Mouse (Mus musculus) hindbrain, embryonic 15.5 days (tissue): ENCODE measurements around the gene Srpk2. TPM values are rescaled to one million over a fixed set of nuclear protein-coding genes. Genes with fewer than 3 reads are reported as not detected.

Experiments
- ATAC-seq: fragments of 200-750 bp; cut with Nextera tagmentation; 2 replicates; pipeline ENCODE4 v1.8.0; 2017; ENCODE audit warnings: low read depth, moderate number of reproducible peaks, moderate TSS enrichment; ENCODE audit not compliant: low FRiP score
- H3K27ac ChIP-seq: fragments of 300-500 bp; sonication (generic); replicated peaks from 2 replicates; pipeline ENCODE4 v1.5.1; 2015; ENCODE audit warnings: mild to moderate bottlenecking, inconsistent platforms
- H3K27me3 ChIP-seq: fragments of 300-500 bp; sonication (generic); 2 replicates; pipeline ENCODE4 v1.6.1; 2015; ENCODE audit warnings: control low read depth, inconsistent platforms
- H3K36me3 ChIP-seq: fragments of 300-500 bp; sonication (generic); 2 replicates; pipeline ENCODE4 v1.6.1; 2015; ENCODE audit warnings: control low read depth, inconsistent platforms
- H3K4me1 ChIP-seq: fragments of 300-500 bp; sonication (generic); replicated peaks from 2 replicates; pipeline ENCODE4 v1.6.1; 2015; ENCODE audit warnings: control low read depth, inconsistent platforms
- H3K4me2 ChIP-seq: fragments of 300-500 bp; sonication (generic); 2 replicates; pipeline ENCODE4 v1.6.1; 2015; ENCODE audit warnings: moderate library complexity, mild to moderate bottlenecking, inconsistent platforms
- H3K4me3 ChIP-seq: fragments of 300-500 bp; sonication (generic); 2 replicates; pipeline ENCODE4 v1.5.1; 2015; ENCODE audit warnings: mild to moderate bottlenecking, inconsistent platforms
- H3K9ac ChIP-seq: fragments of 300-500 bp; sonication (generic); 2 replicates; pipeline ENCODE4 v1.6.1; 2015; ENCODE audit warnings: inconsistent platforms
- H3K9me3 ChIP-seq: fragments of 300-500 bp; sonication (generic); 2 replicates; pipeline ENCODE4 v1.6.1; 2016; ENCODE audit warnings: control low read depth, inconsistent platforms
- WGBS: fragments of 180-500 bp; shearing (Covaris S2); methylation state at CpG from one replicate; pipeline ENCODE4 v1.1.7; 2015; 5-methylcytosine and 5-hydroxymethylcytosine counted together
- polyA plus RNA-seq: library from polyadenylated mRNA; unstranded; fragments of >200 nt; fragmentation: Nextera tagmentation; extraction: Ambion mirVana; gene quantifications from 2 replicates; pipeline ENCODE4 v1.2.1, GENCODE M21; 2015

The Srpk2 gene
- polyA plus RNA-seq, 1 experiment from 2014 or later = 101 TPM

DNA sequence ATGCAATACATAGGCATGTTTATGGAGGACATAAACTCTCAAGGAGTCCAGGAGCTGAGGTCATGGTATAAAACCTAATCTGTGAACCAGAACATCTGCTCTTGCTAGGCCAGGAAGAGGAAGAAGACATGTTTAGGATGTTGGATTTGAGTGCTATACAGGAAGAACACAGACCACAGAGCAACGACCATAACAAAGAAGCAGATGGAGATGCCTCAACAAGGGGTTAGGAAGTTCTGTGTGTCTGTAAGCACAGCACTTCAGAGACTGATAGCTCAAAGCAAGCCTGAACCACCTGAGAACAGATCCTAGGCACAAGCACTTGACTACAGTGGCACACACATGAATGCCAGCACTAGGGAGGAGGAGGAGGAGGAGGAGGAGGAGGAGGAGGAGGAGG lies 52.9 kb downstream of the Srpk2 start:
- no peak for ATAC-seq
- Histone ChIP-seq H3K4me1 (no peaks in the 10 kb centered on the region), H3K27me3 (no peaks in the 10 kb centered on the region), H3K36me3 (no peaks in the 10 kb centered on the region), H3K9me3 (no peaks in the 10 kb centered on the region), H3K27ac (no peak overlapping the region), H3K4me2 (no peak overlapping the region), H3K9ac (no peak overlapping the region), H3K4me3 (no peak overlapping the region)
- 83% methylated on average over 1 of the region's 1 CpGs for WGBS

DNA sequence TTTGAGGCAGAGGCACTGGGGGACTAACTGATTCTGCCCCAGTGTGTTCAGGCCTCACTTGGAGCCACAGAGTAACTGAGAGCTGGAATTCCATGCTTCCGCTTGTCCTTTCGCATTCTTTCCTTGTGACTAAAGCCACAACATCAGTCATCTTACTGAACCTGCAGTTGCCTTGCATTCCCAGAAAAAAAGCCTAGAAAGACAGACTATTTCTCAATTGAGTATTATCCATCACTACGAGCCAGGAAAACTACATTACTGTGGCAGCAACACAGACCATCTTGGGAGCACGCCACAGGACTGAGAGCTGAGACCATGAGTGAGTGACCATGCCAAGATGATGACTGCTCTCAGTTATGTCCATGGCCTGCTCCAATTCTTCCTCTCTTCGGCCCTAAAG lies 57.2 kb downstream of the Srpk2 start:
- no peaks in the 10 kb centered on the region for H3K9me3 ChIP-seq
- no peaks in the 10 kb centered on the region for H3K4me1 ChIP-seq
- ATAC-seq = no peak
- H3K4me3 ChIP-seq = no peak overlapping the region
- no peak overlapping the region for H3K27ac ChIP-seq
- H3K27me3 ChIP-seq = no peaks in the 10 kb centered on the region
- no peaks in the 10 kb centered on the region for H3K36me3 ChIP-seq
- no peak overlapping the region for H3K9ac ChIP-seq
- H3K4me2 ChIP-seq = no peak overlapping the region
- 83% methylated on average over 5 of the region's 5 CpGs for WGBS

DNA sequence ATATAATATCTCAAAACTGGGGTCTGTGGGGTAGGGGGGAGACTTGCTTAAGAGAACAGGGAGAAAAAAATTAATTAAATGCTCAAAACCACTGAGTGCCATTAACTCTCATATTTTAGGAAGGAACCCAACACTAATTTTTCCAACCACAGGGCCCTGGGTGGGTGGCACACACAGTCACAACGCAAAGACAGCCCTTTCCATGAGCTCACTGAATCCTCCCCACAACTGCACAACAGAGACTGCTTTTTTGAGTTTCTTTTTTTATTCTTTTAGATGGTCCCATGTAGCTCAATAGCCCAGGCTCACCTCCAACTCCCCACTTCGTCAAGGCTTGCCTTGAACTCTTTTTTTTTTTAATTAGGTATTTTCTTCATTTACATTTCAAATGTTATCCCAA lies 58.2 kb downstream of the Srpk2 start:
- Histone ChIP-seq H3K4me1 (no peaks in the 10 kb centered on the region), H3K36me3 (no peaks in the 10 kb centered on the region), H3K4me3 (no peak overlapping the region), H3K4me2 (no peak overlapping the region), H3K9ac (no peak overlapping the region), H3K9me3 (no peaks in the 10 kb centered on the region), H3K27ac (no peak overlapping the region), H3K27me3 (no peaks in the 10 kb centered on the region)
- no peak for ATAC-seq
- WGBS = 71% methylated on average over 2 of the region's 2 CpGs

DNA sequence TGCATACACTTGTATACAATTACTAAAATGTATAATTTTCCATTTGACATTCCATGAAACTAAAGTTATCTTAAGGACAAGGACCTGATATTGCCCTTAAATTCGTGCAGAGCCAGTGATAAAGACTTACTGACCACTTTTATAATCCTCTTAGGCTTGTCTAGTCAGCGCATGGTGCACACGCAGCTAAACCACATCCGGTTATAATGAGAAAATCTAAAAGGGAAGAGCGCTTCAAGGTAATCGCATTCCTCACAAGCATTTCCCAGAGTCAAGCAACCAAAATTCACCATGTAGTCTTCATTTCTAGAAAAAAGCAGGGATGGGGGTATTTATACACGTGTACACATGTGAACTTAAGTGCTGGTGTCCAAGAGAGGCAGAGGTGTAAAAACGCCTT lies 63.8 kb downstream of the Srpk2 start:
- no peaks in the 10 kb centered on the region for H3K36me3 ChIP-seq
- 91% methylated on average over 8 of the region's 8 CpGs for WGBS
- no peaks in the 10 kb centered on the region for H3K27me3 ChIP-seq

DNA sequence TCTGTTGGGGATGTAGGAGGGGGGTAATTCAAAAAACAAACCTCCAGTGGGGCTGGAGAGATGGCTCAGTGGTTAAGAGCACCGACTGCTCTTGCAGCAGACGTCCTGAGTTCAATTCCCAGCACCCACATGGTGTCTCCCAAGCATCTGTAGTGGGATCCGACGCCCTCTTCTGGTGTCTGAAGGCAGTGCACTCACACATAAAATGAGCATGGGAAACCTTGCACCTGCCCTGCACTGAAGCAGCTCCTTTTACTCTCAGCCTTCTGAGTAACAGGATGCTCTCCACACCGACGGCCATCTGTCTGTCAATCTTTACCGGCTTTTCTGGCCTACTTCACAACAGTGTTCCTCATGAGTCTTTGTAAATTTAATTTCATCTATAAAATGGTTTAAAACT lies 65.8 kb downstream of the Srpk2 start:
- Histone ChIP-seq H3K4me3 (no peak overlapping the region), H3K27ac (no peak overlapping the region), H3K9ac (no peak overlapping the region), H3K4me1 (peaks cover 13% of the 10 kb centered on the region), H3K4me2 (no peak overlapping the region), H3K36me3 (no peaks in the 10 kb centered on the region), H3K9me3 (no peaks in the 10 kb centered on the region), H3K27me3 (no peaks in the 10 kb centered on the region)
- WGBS = 91% methylated on average over 7 of the region's 7 CpGs
- ATAC-seq = no peak

More for the DNA sequence above, 63.8 kb downstream of the Srpk2 start:
- H3K4me1 ChIP-seq = peaks cover 4% of the 10 kb centered on the region; the same call in 1 of the 2 replicates
- H3K4me2 ChIP-seq = no peak overlapping the region
- ATAC-seq = no peak
- no peak overlapping the region for H3K27ac ChIP-seq
- no peaks in the 10 kb centered on the region for H3K9me3 ChIP-seq
- no peak overlapping the region for H3K9ac ChIP-seq
- H3K4me3 ChIP-seq = no peak overlapping the region

DNA sequence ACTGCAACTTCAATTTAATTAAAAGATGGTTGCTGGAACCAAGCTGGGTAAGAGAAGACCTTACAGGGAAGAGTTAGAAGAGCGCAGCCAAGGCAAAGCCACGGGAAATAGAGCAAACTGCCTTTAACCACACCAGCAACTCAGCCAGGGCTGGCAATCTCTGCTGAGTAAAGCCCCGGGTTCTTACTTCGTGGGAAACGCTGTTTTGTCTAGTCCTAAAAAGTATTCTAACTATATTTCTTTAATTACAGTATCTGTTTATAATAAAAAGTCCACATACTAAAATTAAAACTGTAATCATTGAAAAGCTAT lies 67.4 kb downstream of the Srpk2 start:
- Histone ChIP-seq H3K4me2 (peak overlapping the region; percentile 73), H3K9ac (peak overlapping the region; percentile 53), H3K27me3 (no peaks in the 10 kb centered on the region), H3K27ac (peak overlapping the region; percentile 91), H3K4me3 (peak overlapping the region; percentile 52), H3K9me3 (no peaks in the 10 kb centered on the region), H3K4me1 (peaks cover 16% of the 10 kb centered on the region), H3K36me3 (no peaks in the 10 kb centered on the region)
- 31% methylated on average over 5 of the region's 5 CpGs for WGBS
- ATAC-seq = peak; percentile 35; the same call in 1 of the 2 replicates

DNA sequence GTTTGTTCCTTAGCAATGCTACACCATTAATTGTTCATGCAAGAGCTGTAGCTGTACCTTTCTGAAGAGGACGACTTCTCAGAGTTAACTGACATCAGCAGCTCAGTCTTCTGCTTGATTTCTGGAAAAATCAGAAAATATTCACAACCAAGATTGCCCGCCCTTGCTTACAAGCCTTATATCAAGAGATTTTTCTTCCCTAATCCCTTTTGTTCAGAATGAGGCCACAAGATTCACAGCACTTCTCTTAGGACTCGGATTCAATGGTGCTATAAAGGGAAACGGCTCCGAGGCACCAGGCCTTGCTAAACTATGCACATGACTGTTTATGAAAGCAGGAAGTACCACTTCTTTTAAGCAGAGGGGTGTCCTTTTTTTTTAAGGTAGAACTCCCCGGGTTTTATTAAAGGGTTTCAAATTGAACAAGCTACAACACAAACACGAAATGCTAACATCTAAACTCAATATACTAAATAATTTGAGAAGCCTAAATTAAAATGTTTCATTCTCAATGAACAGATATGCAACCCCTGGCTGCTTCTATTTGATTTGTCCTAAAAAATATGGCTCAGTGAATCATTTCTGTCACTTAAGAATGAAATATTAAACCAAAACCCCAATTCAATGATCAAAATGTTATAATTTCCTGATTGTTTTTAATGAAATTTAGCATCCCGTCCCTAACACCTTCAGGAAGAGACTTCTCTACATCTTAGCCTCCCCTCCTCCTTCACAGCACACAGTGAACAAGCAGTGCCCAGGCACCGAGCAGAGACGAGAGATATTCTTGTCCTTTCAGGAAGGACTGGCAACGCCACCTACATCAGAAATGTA lies 67.9 kb downstream of the Srpk2 start:
- H3K9ac ChIP-seq = peak overlapping the region; percentile 53
- peak overlapping the region; percentile 73 for H3K4me2 ChIP-seq
- no peaks in the 10 kb centered on the region for H3K36me3 ChIP-seq
- 17% methylated on average over 11 of the region's 11 CpGs for WGBS
- no peaks in the 10 kb centered on the region for H3K9me3 ChIP-seq
- no peaks in the 10 kb centered on the region for H3K27me3 ChIP-seq
- ATAC-seq = peak; percentile 91
- peak overlapping the region; percentile 52 for H3K4me3 ChIP-seq
- peak overlapping the region; percentile 91 for H3K27ac ChIP-seq
- peaks cover 16% of the 10 kb centered on the region for H3K4me1 ChIP-seq

DNA sequence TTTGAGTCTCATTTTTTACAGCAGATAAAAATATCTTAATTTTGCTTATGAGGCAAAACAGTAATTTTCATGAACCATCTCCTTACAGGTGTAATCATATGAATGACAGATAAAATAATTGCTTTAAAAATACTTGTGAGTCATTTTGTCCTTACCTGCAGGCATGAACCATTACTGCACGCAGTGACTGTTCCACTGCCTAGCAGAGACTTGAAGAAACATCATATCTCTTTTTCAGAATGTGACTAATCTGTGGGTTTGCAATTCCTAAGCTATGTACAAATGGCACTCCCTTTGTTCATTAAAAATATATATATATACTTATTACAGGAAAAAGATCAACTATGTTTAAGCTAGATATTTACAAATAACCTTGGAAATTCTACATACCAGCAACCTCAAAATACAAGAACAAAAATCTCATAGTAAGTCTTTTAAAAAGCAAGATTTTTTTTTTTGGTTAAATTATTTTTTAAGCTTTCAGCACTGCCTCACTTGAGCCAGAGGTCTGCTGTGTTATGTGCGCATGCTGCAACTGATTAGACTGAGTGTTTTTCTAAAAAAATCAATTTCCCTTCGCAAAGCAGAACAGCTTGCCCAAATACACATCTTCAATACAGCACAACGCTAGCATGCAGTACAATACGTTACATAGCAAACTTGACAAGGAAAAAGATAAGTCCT lies 68.7 kb downstream of the Srpk2 start:
- ATAC-seq = peak; percentile 46; the same call in 1 of the 2 replicates
- Histone ChIP-seq H3K9me3 (no peaks in the 10 kb centered on the region), H3K4me2 (peak overlapping the region; percentile 73), H3K4me1 (peaks cover 16% of the 10 kb centered on the region), H3K27ac (peak overlapping the region; percentile 91), H3K36me3 (no peaks in the 10 kb centered on the region), H3K27me3 (no peaks in the 10 kb centered on the region), H3K4me3 (peak overlapping the region; percentile 52), H3K9ac (peak overlapping the region; percentile 53)
- 25% methylated on average over 5 of the region's 5 CpGs for WGBS

DNA sequence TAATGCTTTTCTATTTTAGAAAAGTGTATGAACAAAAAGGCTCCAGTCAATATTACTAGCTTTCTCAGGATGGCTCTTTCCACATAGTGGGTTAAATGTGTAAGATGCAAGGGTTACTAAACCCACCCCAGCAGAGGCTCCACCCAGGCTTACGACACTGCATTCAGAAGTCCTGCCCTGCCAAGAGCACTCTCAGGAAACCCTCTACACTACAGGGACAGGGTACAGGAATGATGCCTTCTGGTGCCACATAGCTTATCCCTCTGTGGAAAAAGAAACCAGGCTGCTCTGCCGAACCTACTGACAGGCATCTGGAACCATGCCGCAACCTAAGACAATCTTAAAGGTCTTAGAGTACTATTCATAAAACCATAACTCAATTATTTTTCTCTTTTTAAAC lies 71.6 kb downstream of the Srpk2 start:
- no peak overlapping the region for H3K27ac ChIP-seq
- no peaks in the 10 kb centered on the region for H3K36me3 ChIP-seq
- no peaks in the 10 kb centered on the region for H3K9me3 ChIP-seq
- no peak overlapping the region for H3K9ac ChIP-seq
- no peak for ATAC-seq
- peaks cover 16% of the 10 kb centered on the region for H3K4me1 ChIP-seq
- no peak overlapping the region for H3K4me3 ChIP-seq
- no peaks in the 10 kb centered on the region for H3K27me3 ChIP-seq
- 85% methylated on average over 3 of the region's 3 CpGs for WGBS
- H3K4me2 ChIP-seq = no peak overlapping the region

DNA sequence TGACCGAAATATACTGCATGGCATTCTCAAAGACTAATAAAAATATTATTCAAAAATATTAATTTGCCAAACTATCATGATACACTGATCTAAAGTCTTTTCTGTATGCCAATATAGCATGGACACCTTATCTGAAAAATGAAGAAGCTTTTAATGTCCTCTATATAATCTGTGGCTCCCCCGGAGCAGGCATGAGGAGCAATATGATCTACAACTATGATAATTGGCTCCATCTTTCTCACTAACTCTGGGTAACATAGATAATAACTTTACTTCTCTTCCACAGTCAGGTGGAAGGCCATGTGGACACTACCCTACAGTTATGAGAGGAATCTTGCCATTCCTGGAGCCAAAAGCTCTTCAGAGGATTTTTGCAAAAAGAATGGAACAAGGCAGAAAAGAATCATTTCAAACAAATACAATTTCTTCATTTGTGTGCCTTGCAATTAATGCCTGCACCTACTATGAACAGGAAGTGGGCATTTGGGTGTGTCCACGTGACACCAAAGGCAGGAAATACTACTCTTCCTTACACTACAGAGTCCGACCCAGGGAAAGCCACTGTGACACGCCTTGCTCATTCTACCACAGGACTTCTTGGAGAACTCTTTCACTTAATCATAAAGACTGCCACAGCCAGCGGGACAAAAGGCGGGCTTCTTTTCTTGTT lies 80.2 kb downstream of the Srpk2 start:
- Histone ChIP-seq H3K9ac (no peak overlapping the region), H3K36me3 (no peaks in the 10 kb centered on the region), H3K4me2 (no peak overlapping the region), H3K27me3 (no peaks in the 10 kb centered on the region), H3K4me1 (no peaks in the 10 kb centered on the region), H3K9me3 (no peaks in the 10 kb centered on the region), H3K4me3 (no peak overlapping the region), H3K27ac (no peak overlapping the region)
- WGBS = 87% methylated on average over 7 of the region's 7 CpGs
- no peak for ATAC-seq

DNA sequence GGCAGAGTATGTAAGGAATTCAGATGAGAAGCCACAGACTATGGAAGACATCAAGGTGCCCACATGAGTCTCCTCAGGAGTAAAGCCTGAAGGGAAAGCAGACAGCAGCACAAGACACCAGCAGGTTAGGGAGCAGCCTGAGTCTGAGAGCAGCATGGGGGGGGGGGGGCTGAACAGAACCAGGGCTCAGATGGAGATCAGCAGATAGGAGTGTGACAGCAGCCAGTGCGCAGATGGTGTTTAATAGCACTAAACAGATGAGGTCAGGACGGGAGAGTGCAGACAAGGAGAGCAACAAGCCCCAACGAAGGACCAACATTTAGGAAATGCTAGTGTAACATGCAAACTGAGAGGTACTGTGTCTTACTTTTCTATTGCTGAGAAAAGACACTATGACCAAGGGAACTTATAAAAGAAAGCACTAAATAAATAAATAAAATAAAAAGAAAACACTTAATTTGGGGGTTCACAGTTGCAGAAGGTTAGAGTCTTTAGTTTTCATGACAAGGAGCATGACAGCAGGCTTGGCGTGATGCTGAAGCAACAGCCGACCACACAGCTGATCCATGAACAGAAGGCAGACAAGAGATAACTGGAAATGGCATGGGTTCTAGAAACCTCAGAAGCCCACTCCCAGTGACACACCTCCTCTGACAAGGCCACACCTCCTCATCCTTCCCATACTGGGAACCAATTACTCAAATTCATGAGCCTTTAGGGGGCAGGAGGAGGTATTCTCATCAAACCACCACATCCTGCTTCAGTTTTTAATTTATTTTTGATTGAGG lies 84.5 kb downstream of the Srpk2 start:
- H3K27me3 ChIP-seq = no peaks in the 10 kb centered on the region
- H3K9me3 ChIP-seq = no peaks in the 10 kb centered on the region
- no peak overlapping the region for H3K4me3 ChIP-seq
- no peak overlapping the region for H3K4me2 ChIP-seq
- ATAC-seq = peak; percentile 76; the same call in 1 of the 2 replicates
- H3K36me3 ChIP-seq = no peaks in the 10 kb centered on the region
- WGBS = 47% methylated on average over 5 of the region's 5 CpGs
- 0 out of 2 replicates have a peak overlapping the region, but pooled peaks have one; percentile 7 for H3K27ac ChIP-seq
- 0 out of 2 replicates have a peak, but pooled peaks cover 9% of the 10 kb centered on the region for H3K4me1 ChIP-seq
- no peak overlapping the region for H3K9ac ChIP-seq
